Mouse (Mus musculus) stomach, postnatal 0 days (tissue): ENCODE data around the gene Cdh15. TPM values are rescaled to one million over a fixed set of nuclear protein-coding genes. Genes with fewer than 3 reads are reported as not detected.

Experiments used
- ATAC-seq: fragments of 200-750 bp; cut with Nextera tagmentation; 2 replicates; pipeline ENCODE4 v1.8.0; 2017; ENCODE audit not compliant: low FRiP score, low TSS enrichment
- DNase-seq: peaks from one replicate; pipeline ENCODE4 v3.0.0-alpha.2; 2016; ENCODE audit warnings: low spot score
- H3K27ac ChIP-seq: fragments of 300-500 bp; sonication (generic); replicated peaks from 2 replicates; pipeline ENCODE4 v1.5.1; 2014; ENCODE audit warnings: mild to moderate bottlenecking, control low read depth
- H3K27me3 ChIP-seq: fragments of 300-500 bp; sonication (generic); 2 replicates; pipeline ENCODE4 v1.6.1; 2014; ENCODE audit warnings: low read length; ENCODE audit not compliant: control insufficient read depth, insufficient read depth
- H3K36me3 ChIP-seq: fragments of 300-500 bp; sonication (generic); 2 replicates; pipeline ENCODE4 v1.6.1; 2014; ENCODE audit warnings: low read length, mixed read lengths; ENCODE audit not compliant: control insufficient read depth, insufficient read depth
- H3K4me1 ChIP-seq: fragments of 300-500 bp; sonication (generic); replicated peaks from 2 replicates; pipeline ENCODE4 v1.6.1; 2014; ENCODE audit warnings: antibody characterized with exemption; ENCODE audit not compliant: control insufficient read depth, insufficient read depth
- H3K4me2 ChIP-seq: fragments of 300-500 bp; sonication (generic); replicated peaks from 2 replicates; pipeline ENCODE4 v1.6.1; 2014; ENCODE audit warnings: low read depth, mild to moderate bottlenecking, control low read depth, moderate library complexity
- H3K4me3 ChIP-seq: fragments of 300-500 bp; sonication (generic); 2 replicates; pipeline ENCODE4 v1.5.1; 2014; ENCODE audit warnings: low read depth, low read length, control low read depth
- H3K9ac ChIP-seq: fragments of 300-500 bp; sonication (generic); 2 replicates; pipeline ENCODE4 v1.6.1; 2014; ENCODE audit warnings: mild to moderate bottlenecking, low read length, control low read depth, mixed read lengths
- H3K9me3 ChIP-seq: fragments of 300-500 bp; sonication (generic); 2 replicates; pipeline ENCODE4 v1.6.1; 2016; ENCODE audit warnings: low read length; ENCODE audit not compliant: control insufficient read depth
- CTCF ChIP-seq: IDR thresholded peaks from 2 replicates; pipeline ENCODE4 v1.5.1; 2016; ENCODE audit warnings: antibody characterized with exemption, low read depth, mild to moderate bottlenecking, moderate library complexity
- EP300 ChIP-seq: optimal IDR thresholded peaks from 2 replicates; pipeline ENCODE3; 2016; ENCODE audit warnings: antibody characterized with exemption
- WGBS: fragments of 180-500 bp; shearing (Covaris S2); extraction: QIAGEN DNeasy Blood & Tissue Kit; methylation state at CpG from one replicate; pipeline ENCODE4 v1.1.7; 2014; 5-methylcytosine and 5-hydroxymethylcytosine counted together
- polyA plus RNA-seq: library from polyadenylated mRNA; unstranded; fragments of >200 nt; fragmentation: Nextera tagmentation; extraction: Ambion mirVana; gene quantifications from 2 replicates; pipeline ENCODE4 v1.2.1, GENCODE M21; 2015

The Cdh15 gene
- polyA plus RNA-seq, 1 experiment from 2014 or later = 0.23 TPM

GRCm38 (mm10) chr8:122845662-122846061, 2.1 kb upstream of the Cdh15 start:
- Histone ChIP-seq H3K9ac (no peak overlapping the region), H3K4me3 (no peak overlapping the region), H3K27ac (no peak overlapping the region), H3K9me3 (no peaks in the 10 kb centered on the region), H3K27me3 (no peaks in the 10 kb centered on the region), H3K4me2 (no peak overlapping the region), H3K4me1 (no peaks in the 10 kb centered on the region), H3K36me3 (no peaks in the 10 kb centered on the region)
- no peak for DNase-seq
- WGBS = 52% methylated on average over 4 of the region's 4 CpGs
- no peak for ATAC-seq
- TF ChIP-seq EP300 (no peak), CTCF (no peak)

GRCm38 (mm10) chr8:122849152-122849910, 1.6 kb downstream of the Cdh15 start:
- H3K27me3 ChIP-seq = no peaks in the 10 kb centered on the region
- no peak overlapping the region for H3K9ac ChIP-seq
- no peak overlapping the region for H3K27ac ChIP-seq
- ATAC-seq = no peak
- TF ChIP-seq EP300 = no peak
- no peak for TF ChIP-seq CTCF
- H3K4me1 ChIP-seq = no peaks in the 10 kb centered on the region
- no peaks in the 10 kb centered on the region for H3K36me3 ChIP-seq
- no peak overlapping the region for H3K4me2 ChIP-seq
- H3K9me3 ChIP-seq = no peaks in the 10 kb centered on the region
- H3K4me3 ChIP-seq = no peak overlapping the region
- WGBS = 68% methylated on average over 10 of the region's 11 CpGs
- DNase-seq = no peak

DNA sequence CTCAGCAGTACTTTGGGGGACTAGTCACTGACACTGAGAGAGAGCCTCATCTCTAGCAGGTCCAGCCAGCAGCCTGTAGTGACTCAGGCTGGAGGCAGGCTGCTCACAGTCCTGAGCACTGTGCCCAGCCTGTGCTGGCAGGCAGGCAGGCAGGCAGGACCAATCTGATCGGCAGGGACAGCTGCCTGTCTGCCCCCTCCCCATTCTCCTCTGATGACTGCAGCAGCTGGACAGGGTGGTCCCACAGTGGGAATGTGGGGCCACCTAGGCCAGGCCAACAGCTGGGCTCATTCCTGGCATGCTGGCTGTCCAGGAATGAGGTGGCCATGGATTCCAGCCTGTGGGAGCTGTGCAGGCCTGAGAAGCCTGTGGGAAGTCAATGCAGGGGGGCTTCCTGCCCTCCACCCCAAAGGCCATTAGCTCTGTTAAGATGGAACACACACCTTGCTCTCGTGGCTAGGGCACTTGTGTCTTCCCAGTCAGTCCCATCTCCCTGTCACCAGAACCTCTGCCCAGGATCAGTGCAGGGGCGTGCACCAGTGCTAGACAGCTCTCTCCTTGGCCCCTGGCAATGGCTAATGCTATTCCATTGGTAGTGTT, 3.0 kb downstream of the Cdh15 start:
- TF ChIP-seq CTCF = no peak
- no peak for TF ChIP-seq EP300
- Histone ChIP-seq H3K9me3 (no peaks in the 10 kb centered on the region), H3K4me1 (no peaks in the 10 kb centered on the region), H3K4me3 (no peak overlapping the region), H3K36me3 (no peaks in the 10 kb centered on the region), H3K4me2 (no peak overlapping the region), H3K27me3 (no peaks in the 10 kb centered on the region), H3K27ac (no peak overlapping the region), H3K9ac (no peak overlapping the region)
- WGBS = 66% methylated on average over 3 of the region's 3 CpGs
- DNase-seq (no peak), ATAC-seq (no peak)

DNA sequence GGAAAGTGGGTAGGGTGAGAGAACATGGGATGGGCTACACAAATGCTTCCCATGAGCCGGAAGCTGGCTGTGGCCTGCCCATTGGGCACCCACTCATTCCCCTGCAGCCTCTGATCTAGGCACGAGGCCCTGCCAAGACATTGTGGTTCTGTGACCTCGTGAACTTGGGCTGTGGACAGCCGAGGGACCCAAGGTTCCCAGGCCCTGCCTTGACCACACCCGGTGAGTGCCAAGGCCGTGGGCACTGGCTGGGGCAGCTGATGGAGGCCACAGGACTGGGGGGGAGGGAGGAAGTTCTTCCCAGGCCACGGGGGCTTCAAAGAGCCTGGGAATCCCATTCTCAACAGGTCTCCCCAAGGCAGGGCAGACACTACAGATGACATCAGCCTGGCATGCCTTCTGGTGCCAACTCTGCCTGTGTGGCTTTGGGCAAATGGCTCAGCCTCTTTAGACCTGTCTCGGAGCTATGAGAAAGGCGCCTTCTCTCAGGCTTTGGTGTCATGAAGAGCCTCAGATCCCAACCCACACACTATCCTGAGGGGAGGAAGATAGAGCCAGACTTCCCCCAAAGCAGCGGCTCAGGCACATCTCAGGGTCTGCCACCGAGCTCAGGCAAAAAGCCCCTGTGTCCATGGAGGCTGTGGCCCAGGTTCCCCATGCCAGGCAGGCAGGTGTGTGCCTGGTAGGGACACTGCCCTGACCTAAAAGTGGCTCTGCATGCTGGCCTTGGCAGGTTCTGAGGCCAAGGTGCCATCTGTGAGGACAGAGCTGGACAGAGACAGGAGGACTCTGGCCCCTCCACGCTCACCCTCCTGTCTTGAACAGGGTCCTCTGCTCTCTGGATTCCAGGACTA, 4.2 kb downstream of the Cdh15 start:
- H3K4me1 ChIP-seq = no peaks in the 10 kb centered on the region
- ATAC-seq (no peak), DNase-seq (no peak)
- H3K4me2 ChIP-seq = no peak overlapping the region
- no peaks in the 10 kb centered on the region for H3K36me3 ChIP-seq
- H3K27ac ChIP-seq = no peak overlapping the region
- H3K4me3 ChIP-seq = no peak overlapping the region
- 79% methylated on average over 12 of the region's 12 CpGs for WGBS
- TF ChIP-seq CTCF = no peak
- no peak for TF ChIP-seq EP300
- no peak overlapping the region for H3K9ac ChIP-seq
- H3K9me3 ChIP-seq = no peaks in the 10 kb centered on the region
- no peaks in the 10 kb centered on the region for H3K27me3 ChIP-seq

DNA sequence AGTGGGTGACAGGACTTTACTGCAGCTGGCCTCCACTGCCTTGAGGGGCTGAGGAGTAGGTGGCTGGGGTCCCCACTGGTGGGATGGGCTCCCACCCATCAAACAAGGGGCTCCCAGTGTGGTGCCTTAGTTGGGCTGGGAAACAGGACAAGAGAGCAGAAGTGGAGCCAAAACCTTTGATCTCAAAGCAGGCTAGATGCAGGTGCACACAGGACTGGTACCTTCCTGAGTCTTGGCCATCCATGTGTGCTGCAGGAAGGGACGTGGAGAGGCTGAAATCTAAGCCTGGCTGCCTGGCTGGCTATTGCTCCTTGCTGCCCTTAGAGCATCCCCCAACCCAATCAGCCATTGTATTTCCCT, 4.8 kb downstream of the Cdh15 start:
- Histone ChIP-seq H3K4me1 (no peaks in the 10 kb centered on the region), H3K9me3 (no peaks in the 10 kb centered on the region), H3K4me3 (no peak overlapping the region), H3K36me3 (no peaks in the 10 kb centered on the region), H3K9ac (no peak overlapping the region), H3K27ac (no peak overlapping the region), H3K4me2 (no peak overlapping the region), H3K27me3 (no peaks in the 10 kb centered on the region)
- WGBS = 93% methylated on average over 1 of the region's 1 CpGs
- TF ChIP-seq CTCF (no peak), EP300 (no peak)
- DNase-seq (no peak), ATAC-seq (no peak)
